Mouse (Mus musculus) E14TG2a.4 (cell line): ENCODE data around the gene Ppwd1.

Experiments
- H3K27me3 ChIP-seq: 2 replicates; pipeline ENCODE4 v1.6.1; 2014; ENCODE audit warnings: low read length, control low read depth; ENCODE audit not compliant: insufficient read depth
- H3K36me3 ChIP-seq: 2 replicates; pipeline ENCODE4 v1.6.1; 2014; ENCODE audit warnings: low read length, control low read depth; ENCODE audit not compliant: insufficient read depth
- H3K4me1 ChIP-seq: replicated peaks from 2 replicates; pipeline ENCODE4 v1.6.1; 2014; ENCODE audit warnings: low read depth, low read length, control low read depth
- H3K4me3 ChIP-seq: replicated peaks from 2 replicates; pipeline ENCODE4 v1.5.1; 2014; ENCODE audit warnings: mild to moderate bottlenecking, low read length
- H3K9me3 ChIP-seq: 2 replicates; pipeline ENCODE4 v1.6.1; 2014; ENCODE audit warnings: low read length, control low read depth
- CTCF ChIP-seq: conservative IDR thresholded peaks from 2 replicates; pipeline ENCODE4 v1.5.1; 2014; ENCODE audit warnings: low read length
- NANOG ChIP-seq: IDR thresholded peaks from 2 replicates; pipeline ENCODE4 v1.6.1; 2014; ENCODE audit warnings: borderline replicate concordance, low read length, mixed read lengths
- POU5F1 ChIP-seq: IDR thresholded peaks from 2 replicates; pipeline ENCODE4 v1.6.1; 2014; ENCODE audit warnings: low read length, borderline replicate concordance

Gene Ppwd1

GRCm38 (mm10) chr13:104178650-104179121, 50.0 kb downstream of the Ppwd1 start, which contains the start of gene Trim23:
TSS of gene Trim23 (plus strand) at chr13:104178797.
- H3K4me1 ChIP-seq: peaks cover 36% of the 10 kb centered on the region
- H3K27me3 ChIP-seq: no peaks in the 10 kb centered on the region
- peak within 1 kb of the TSS; percentile 93 for H3K4me3 ChIP-seq
- H3K9me3 ChIP-seq: no peaks in the 10 kb centered on the region
- no peak for TF ChIP-seq POU5F1
- no peak for TF ChIP-seq CTCF
- TF ChIP-seq NANOG: no peak
- H3K36me3 ChIP-seq: peaks cover 33% of the 10 kb centered on the region

GRCm38 (mm10) chr13:104177796-104178649, 50.6 kb downstream of the Ppwd1 start, which contains the start of gene Trappc13:
TSS of gene Trappc13 (minus strand) at chr13:104178469.
- peak within 1 kb of the TSS; percentile 93 for H3K4me3 ChIP-seq
- H3K27me3 ChIP-seq: no peaks in the 10 kb centered on the region
- no peak for TF ChIP-seq NANOG
- no peak for TF ChIP-seq CTCF
- no peak for TF ChIP-seq POU5F1
- no peaks in the 10 kb centered on the region for H3K9me3 ChIP-seq
- H3K36me3 ChIP-seq: peaks cover 36% of the 10 kb centered on the region
- H3K4me1 ChIP-seq: peaks cover 36% of the 10 kb centered on the region

DNA sequence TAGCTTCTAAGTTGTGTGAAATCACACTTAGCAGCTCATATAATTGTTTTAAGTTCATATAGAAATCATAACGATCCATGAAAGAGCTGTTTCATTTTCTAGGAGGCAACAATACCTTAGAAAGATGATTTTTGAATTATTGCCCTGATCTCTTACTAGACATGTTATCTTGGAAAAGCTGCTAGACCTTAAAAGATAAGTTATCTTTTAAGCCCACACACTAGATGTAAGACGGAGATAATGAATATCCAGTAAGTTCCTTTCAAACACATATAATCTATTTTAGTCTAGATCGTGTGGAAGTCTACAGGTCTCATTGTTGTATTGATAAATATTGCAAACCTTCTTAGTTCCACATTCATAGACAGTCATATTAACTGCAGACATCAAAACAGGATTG, 51.8 kb downstream of the Ppwd1 start:
- no peaks in the 10 kb centered on the region for H3K9me3 ChIP-seq
- no peaks in the 10 kb centered on the region for H3K27me3 ChIP-seq
- peaks cover 48% of the 10 kb centered on the region for H3K4me1 ChIP-seq
- H3K4me3 ChIP-seq: peak overlapping the region; percentile 93
- peaks cover 38% of the 10 kb centered on the region for H3K36me3 ChIP-seq
- TF ChIP-seq POU5F1: no peak
- TF ChIP-seq CTCF: no peak
- no peak for TF ChIP-seq NANOG

DNA sequence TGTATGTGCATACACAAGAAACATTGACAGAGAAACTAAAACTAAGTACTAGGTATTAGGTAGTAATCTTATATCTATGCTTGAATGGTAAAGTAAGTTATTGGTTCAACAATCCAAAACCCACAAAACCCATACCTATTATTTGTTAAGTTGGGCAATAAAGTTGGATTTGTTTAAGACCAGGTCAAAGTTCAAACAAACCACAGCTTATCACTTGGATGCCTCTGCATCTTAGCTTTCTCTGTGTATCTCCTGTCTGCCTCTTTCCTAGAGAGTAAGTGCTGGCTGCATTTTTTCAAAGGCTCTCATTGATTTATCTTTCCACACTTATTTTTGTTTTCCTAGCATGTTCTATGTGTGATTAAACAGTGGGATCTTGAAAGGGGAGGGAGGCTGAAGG, 56.1 kb downstream of the Ppwd1 start:
- Histone ChIP-seq H3K36me3 (peaks cover 48% of the 10 kb centered on the region), H3K9me3 (no peaks in the 10 kb centered on the region), H3K27me3 (no peaks in the 10 kb centered on the region), H3K4me1 (peaks cover 43% of the 10 kb centered on the region), H3K4me3 (no peak overlapping the region)
- TF ChIP-seq POU5F1 (no peak), NANOG (no peak)

DNA sequence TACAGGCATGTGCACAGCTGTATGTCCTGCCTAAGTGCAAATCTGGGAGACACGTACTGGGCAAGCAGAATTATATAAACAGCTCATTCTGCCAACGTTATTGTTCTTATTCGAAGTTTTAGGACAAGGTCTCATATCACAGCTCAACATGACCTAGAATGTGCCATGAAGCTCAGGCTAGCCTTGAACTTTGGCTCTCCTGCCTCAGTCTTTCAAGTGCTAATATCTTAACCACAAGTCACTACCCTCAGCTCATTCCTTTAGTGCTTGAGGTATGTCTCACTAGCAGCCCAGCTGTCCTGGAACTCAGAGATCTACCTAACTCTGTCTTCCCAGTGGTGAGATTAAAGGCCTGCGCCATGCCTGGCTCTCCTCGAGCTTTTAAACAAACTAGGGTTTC, 56.9 kb downstream of the Ppwd1 start:
- Histone ChIP-seq H3K27me3 (no peaks in the 10 kb centered on the region), H3K9me3 (no peaks in the 10 kb centered on the region), H3K4me3 (no peak overlapping the region), H3K4me1 (peaks cover 36% of the 10 kb centered on the region), H3K36me3 (peaks cover 55% of the 10 kb centered on the region)
- no peak for TF ChIP-seq CTCF
- no peak for TF ChIP-seq POU5F1
- TF ChIP-seq NANOG: no peak

- H3K27me3 ChIP-seq: no peaks in the 10 kb centered on the region
- peaks cover 77% of the 10 kb centered on the region for H3K36me3 ChIP-seq
- no peak overlapping the region for H3K4me3 ChIP-seq
- no peaks in the 10 kb centered on the region for H3K9me3 ChIP-seq
- H3K4me1 ChIP-seq: no peaks in the 10 kb centered on the region
- TF ChIP-seq POU5F1: no peak
- TF ChIP-seq NANOG: no peak
- TF ChIP-seq CTCF: no peak
These were observed 73.0 kb downstream of the Ppwd1 start for GRCm38 (mm10) chr13:104155686-104156085.
